Comparison of ENCODE assay signal across 10 mouse cellular contexts in genomic region chr6:140546648-140547201, GRCm38 (mm10).
DNase-seq lines count a peak whose midpoint lies in the region; ATAC-seq and TF ChIP-seq lines count a peak whose summit lies in the region.
"Had no signal": no experiment of that assay in that cellular context is flagged by ENCODE, and none has a peak within 500 bp of the region (broad histone marks: within the 10 kb centered on the region; RNA-seq: fewer than 3 reads in every experiment).

No protein-coding gene starts in this region.

- no peaks in the 10 kb centered on the region; the same call in 1 of the 2 replicates for H3K4me1 ChIP-seq in hindbrain, embryonic 16.5 days (ENCODE audit: control insufficient read depth, insufficient read depth, low read depth, low read length)
- peaks cover 17% of the 10 kb centered on the region for H3K4me1 ChIP-seq in hindbrain, embryonic 10.5 days (replicated peaks)
- H3K4me1 ChIP-seq in hindbrain, postnatal 0 days (ENCODE audit: insufficient read depth, low read length), result no peaks in the 10 kb centered on the region
- peaks cover 11% of the 10 kb centered on the region for H3K4me1 ChIP-seq in liver, embryonic 12.5 days

- no peak for DNase-seq in hindbrain, embryonic 10.5 days (ENCODE audit: low spot score)
- peak; percentile 58 for DNase-seq in R1 (ENCODE audit: low read depth, low spot score)
- no peak for DNase-seq in hindbrain, postnatal 0 days (ENCODE audit: low spot score)
- no peak for DNase-seq in right cerebral cortex, postnatal 25 days
- no peak for DNase-seq in spleen, postnatal 4 days (ENCODE audit: low spot score in 2 of 2)
- DNase-seq: gastrocnemius, postnatal 14 days had no signal

- H3K9ac ChIP-seq in hindbrain, embryonic 16.5 days (ENCODE audit: low read depth, low read length), result no peak overlapping the region
- H3K9ac ChIP-seq in hindbrain, postnatal 0 days (replicated peaks; ENCODE audit: low read length), result no peak overlapping the region
- H3K9ac ChIP-seq in liver, embryonic 12.5 days, result no peak overlapping the region

- no peak overlapping the region for H3K4me3 ChIP-seq in hindbrain, embryonic 16.5 days (ENCODE audit: low read length)
- H3K4me3 ChIP-seq in hindbrain, embryonic 10.5 days, result no peak overlapping the region
- H3K4me3 ChIP-seq in hindbrain, postnatal 0 days (ENCODE audit: low read length), result no peak overlapping the region
- H3K4me3 ChIP-seq in liver, embryonic 12.5 days, result no peak overlapping the region
- H3K4me3 ChIP-seq: megakaryocyte, embryonic 14.5 days had no signal

- no peak for ATAC-seq in hindbrain, embryonic 16.5 days
- no peak for ATAC-seq in hindbrain, postnatal 0 days
- ATAC-seq in liver, embryonic 12.5 days, result peak; percentile 39; the same call in 1 of the 2 replicates
- ATAC-seq in inflammation-experienced regulatory T-cells, adult 6 months, result no peak

- H3K4me2 ChIP-seq in hindbrain, embryonic 16.5 days (ENCODE audit: low read length), result no peak overlapping the region
- no peak overlapping the region for H3K4me2 ChIP-seq in hindbrain, postnatal 0 days (ENCODE audit: low read depth, low read length)
- H3K4me2 ChIP-seq in liver, embryonic 12.5 days, result no peak overlapping the region

- peak overlapping the region; percentile 36; the same call in 1 of the 2 replicates for H3K27ac ChIP-seq in hindbrain, embryonic 16.5 days (ENCODE audit: low read depth, low read length)
- H3K27ac ChIP-seq in hindbrain, embryonic 10.5 days, result no peak overlapping the region
- H3K27ac ChIP-seq in hindbrain, postnatal 0 days, result peak overlapping the region; percentile 3; the same call in 1 of the 2 replicates
- H3K27ac ChIP-seq in liver, embryonic 12.5 days, result peak overlapping the region; percentile 54

- H3K9me3 ChIP-seq in hindbrain, embryonic 16.5 days (ENCODE audit: control insufficient read depth, low read length), result no peaks in the 10 kb centered on the region
- H3K9me3 ChIP-seq in hindbrain, embryonic 10.5 days, result no peaks in the 10 kb centered on the region
- no peaks in the 10 kb centered on the region for H3K9me3 ChIP-seq in hindbrain, postnatal 0 days (ENCODE audit: low read length)
- no peaks in the 10 kb centered on the region for H3K9me3 ChIP-seq in liver, embryonic 12.5 days (replicated peaks)
- H3K9me3 ChIP-seq: megakaryocyte, embryonic 14.5 days had no signal

- no peak for TF ChIP-seq CTCF in hindbrain, postnatal 0 days (IDR thresholded peaks at IDR 0.05; ENCODE audit: low read depth)

- H3K36me3 ChIP-seq in hindbrain, embryonic 16.5 days (ENCODE audit: control insufficient read depth, insufficient read depth, low read length), result peaks cover 11% of the 10 kb centered on the region
- peaks cover 85% of the 10 kb centered on the region for H3K36me3 ChIP-seq in hindbrain, embryonic 10.5 days
- peaks cover 18% of the 10 kb centered on the region; the same call in 1 of the 2 replicates for H3K36me3 ChIP-seq in hindbrain, postnatal 0 days (ENCODE audit: insufficient read depth, low read length)
- peaks cover 18% of the 10 kb centered on the region for H3K36me3 ChIP-seq in liver, embryonic 12.5 days

- WGBS in hindbrain, embryonic 16.5 days, result 59% methylated on average over 12 of the region's 12 CpGs
- WGBS in hindbrain, embryonic 10.5 days, result 68% methylated on average over 12 of the region's 12 CpGs
- WGBS in hindbrain, postnatal 0 days, result 53% methylated on average over 12 of the region's 12 CpGs
- WGBS in liver, embryonic 12.5 days (ENCODE audit: insufficient replicate concordance), result 64% methylated on average over 12 of the region's 12 CpGs

- H3K27me3 ChIP-seq in hindbrain, embryonic 16.5 days (replicated peaks; ENCODE audit: control insufficient read depth, insufficient read depth, low read length), result no peaks in the 10 kb centered on the region
- no peaks in the 10 kb centered on the region for H3K27me3 ChIP-seq in hindbrain, embryonic 10.5 days (ENCODE audit: insufficient read depth, poor library complexity, severe bottlenecking)
- no peaks in the 10 kb centered on the region for H3K27me3 ChIP-seq in hindbrain, postnatal 0 days (ENCODE audit: insufficient read depth, low read length)
- no peaks in the 10 kb centered on the region for H3K27me3 ChIP-seq in liver, embryonic 12.5 days (replicated peaks)
- H3K27me3 ChIP-seq: megakaryocyte, embryonic 14.5 days had no signal
